Mouse (Mus musculus): ENCODE data around the gene Sh2d3c.

- no peak for TF ChIP-seq CTCF (IDR thresholded peaks at IDR 0.05; ENCODE audit: insufficient read depth, low read length)
- no peak for TF ChIP-seq POLR2A (IDR thresholded peaks at IDR 0.05; ENCODE audit: borderline replicate concordance, extremely low read depth, low read depth, low read length)
These were observed 16.8 kb upstream of the Sh2d3c start, which contains the start of gene Fpgs for GRCm38 (mm10) chr2:32704021-32704421.

All from lung, adult 2 months (tissue).